Mouse (Mus musculus): ENCODE results near the gene Tuba8.

Tuba8 gene

DNA sequence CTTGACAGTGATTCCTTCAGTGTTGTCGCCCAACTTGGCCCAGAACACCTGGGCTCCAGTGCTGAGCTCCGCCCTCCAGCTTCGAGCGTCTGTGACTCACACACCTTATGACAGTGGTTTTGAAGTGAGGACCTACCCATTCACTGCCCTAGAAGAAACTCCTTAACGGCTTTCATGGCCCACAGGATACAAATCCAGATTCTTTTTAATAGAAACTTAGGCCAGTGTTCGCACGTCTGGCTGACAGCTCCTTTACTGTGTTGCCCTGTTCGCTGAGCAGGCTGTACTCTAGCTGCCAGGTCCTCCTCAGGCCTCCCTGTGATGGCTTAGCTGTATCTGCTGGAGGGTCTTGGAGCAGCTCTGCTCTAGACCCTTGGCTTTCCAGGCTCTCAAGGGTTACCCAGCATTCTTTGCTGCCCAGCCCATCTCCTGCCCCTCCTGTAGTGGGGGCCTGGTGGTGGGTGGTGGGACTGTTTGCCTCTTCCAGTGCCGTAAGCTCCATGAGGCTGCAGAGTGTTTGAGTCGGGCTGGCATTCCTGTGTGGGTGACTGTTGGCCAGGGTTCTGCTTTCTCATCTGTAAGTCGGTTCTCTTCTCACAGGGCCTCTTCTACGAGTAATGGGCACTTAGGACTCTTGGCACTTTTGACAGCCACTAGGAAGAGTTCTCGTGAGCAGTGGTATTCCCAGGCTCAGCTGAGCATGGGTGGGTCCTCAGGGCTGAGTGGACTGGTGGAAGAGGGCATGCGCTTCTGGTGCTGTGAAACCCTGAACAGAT lies 15.4 kb upstream of the Tuba8 start:
- DNase-seq (ENCODE audit: low spot score), result no peak

DNA sequence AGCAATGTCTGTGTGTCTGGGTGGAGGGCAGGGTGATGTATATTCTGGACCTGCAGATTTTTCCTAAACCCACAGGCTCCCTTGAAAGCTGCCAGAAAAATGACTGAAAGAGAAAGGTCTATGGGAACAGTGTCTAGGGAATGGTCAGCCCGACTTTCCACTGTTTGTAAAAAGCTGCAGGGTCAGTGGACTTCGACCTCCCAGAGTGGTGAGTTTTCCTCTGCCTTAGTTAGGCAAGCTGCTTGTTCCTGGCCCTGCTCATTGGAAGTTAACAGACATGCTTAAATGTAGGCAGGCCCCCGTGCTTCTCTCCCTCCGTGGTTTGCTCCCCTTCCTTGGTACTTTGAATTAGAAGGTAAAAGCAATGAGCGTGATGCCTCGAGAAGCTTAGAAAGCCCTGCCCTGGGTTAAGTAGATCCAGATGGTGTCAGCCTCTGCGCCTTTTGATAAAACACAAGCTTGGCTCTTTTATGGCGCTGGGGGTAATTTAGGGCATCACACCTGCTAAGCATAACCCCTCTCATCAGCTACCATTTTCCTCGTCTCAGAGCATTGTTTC lies 12.6 kb upstream of the Tuba8 start:
- DNase-seq (ENCODE audit: low spot score), result no peak

DNA sequence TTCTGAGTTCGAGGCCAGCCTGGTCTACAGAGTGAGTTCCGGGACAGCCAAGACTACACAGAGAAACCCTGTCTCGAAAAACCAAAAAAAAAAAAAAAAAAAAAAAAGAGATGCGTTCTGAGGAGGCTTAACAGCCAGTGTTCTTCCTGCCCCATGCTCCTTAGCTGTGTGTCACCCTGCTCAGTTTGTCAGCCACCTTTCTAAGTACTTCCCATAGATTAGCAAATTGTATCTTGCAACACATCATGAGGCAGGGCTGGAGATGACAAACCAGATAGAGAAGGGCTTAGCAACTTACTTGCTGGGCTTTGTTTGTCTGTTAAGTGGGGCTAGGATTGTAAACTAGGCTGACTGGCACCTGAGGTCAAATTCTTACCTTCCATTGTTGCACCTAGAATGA lies 10.0 kb upstream of the Tuba8 start:
- DNase-seq (ENCODE audit: low spot score), result no peak

DNA sequence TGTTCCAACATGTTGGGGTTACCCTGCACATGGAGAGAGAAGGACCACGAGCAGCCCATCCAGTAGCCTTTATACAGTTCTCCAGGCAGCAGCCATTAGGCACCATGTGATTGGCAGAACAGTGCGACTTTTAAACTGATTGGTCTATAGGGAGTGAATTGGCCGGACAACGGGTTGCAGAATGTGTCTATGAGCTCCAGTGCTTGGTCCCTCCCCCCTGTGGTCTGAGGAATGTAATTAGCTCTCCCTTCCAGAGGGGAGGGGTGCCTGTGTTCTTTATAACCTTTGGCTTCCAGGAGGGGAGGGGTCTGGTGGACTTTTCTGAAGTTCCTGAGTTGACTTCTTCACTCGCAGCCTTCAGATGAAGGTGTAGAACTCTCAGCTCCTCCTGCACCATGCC lies 8.5 kb upstream of the Tuba8 start:
- no peak for DNase-seq (ENCODE audit: low spot score)

DNA sequence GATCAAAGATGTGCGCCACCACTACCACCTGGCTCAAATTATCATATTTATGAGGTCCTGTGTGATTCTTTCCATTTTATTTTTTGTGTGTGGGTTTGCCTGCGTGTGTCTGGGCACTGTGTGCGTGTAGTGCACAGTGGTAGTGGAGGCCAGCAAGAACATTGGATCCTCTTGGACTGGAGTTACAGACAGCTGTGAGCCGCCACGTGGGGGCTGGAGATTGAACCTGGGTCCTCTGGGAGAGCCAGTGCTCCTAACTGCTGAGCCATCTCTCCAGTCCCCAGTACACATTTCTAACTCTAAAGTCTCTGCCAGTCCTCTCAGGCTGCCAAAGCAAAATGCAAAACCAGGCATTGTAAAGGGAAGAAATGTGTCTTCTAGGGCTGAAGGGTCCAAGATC lies 4.0 kb upstream of the Tuba8 start:
- DNase-seq (ENCODE audit: low spot score), result no peak

DNA sequence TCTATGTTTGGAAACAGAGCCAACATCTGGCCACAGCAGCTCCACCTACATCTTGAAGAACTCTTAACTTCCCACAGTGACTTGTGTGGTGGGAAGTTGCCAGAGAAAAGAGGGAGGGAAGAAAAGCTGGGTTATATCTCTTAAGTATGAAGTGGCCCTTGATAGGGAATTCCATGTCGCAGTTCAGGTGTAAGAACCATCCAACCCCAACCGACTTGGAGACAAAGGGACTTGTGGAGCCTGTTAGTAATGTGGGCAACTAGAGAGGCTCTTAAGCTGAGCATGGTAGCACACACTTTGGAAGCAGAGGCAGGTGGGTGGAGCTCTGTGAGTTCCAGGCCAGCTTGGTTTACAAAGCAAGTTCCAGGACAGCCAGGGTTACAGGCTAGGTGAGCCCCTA lies 912 bp upstream of the Tuba8 start:
- no peak for DNase-seq (ENCODE audit: low spot score)

DNA sequence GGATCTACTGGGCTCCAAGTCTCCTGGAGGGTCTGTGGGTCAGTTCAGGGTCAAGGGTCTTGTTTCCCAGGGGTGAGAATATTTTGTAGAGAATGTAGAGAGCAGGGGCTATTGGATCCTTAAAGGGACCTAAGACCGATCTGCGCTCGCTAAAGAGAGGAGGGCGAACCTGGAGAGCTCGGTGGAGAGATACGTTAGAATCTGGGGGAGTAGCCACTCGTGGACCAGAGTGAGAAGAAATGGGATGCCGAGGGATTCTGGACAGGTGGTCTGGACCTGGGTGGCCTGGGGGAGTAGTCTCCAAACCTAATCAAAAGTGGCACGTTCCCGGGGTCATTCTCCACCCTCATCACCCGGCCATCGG lies 412 bp downstream of the Tuba8 start:
- no peak for DNase-seq (ENCODE audit: low spot score)

DNA sequence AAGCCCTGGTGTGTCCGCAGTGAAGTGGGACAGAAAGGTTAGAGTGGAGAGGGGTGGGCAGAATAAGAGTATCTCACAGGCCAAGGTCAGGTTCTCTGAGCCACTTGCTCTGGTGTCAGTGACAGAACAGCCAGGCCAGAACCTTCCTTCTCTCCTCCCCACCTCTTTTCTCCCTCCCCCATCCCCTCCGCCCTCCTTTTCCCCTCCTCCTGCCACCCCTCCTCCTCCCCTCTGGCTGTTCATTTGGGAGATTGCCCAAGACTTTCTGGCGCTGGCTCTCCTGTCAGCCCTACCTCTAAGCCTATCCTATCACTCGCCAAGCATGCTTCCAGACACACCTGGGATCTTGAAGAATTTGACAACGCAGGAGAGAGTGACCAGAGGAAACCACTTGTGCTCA lies 1.2 kb downstream of the Tuba8 start:
- DNase-seq (ENCODE audit: low spot score), result peak; percentile 45

DNA sequence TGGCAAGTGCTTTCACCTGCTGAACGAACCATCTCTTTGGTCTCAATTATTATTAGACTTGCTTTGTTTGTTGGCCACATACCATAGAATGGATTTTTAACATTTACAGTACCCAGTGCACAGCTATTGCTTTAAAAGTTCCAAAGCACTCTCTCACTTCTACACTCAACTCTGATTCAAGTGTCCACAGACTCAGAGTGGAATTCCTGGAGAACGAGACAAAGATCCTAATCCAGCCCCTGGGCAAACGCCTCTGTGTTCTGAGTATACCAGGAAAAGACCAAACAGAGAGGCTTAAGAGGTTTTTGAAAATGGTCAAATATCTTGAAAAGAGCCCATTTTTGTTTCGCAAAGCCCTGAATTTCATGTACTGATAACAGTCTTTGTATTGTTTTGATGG lies 2.5 kb downstream of the Tuba8 start:
- no peak for DNase-seq (ENCODE audit: low spot score)

DNA sequence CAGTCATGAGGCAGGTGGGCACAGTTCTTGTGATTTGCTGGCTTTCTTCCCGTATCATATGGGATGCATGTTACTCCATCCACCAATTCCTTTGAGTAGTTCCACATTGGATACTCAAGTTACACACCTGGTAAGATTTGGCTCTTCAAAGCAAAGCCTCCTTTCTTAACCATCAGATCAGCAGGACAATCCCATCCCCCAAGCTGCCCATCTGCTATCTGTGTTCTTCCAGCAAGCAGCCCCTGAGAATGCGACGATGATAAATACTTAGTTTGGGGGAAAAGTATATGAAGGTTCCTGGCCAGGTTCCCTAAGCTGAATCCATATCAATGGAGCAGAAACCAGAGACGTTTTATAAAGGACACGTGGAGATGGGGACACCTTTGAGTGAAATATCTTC lies 3.7 kb downstream of the Tuba8 start:
- no peak for DNase-seq (ENCODE audit: low spot score)

DNA sequence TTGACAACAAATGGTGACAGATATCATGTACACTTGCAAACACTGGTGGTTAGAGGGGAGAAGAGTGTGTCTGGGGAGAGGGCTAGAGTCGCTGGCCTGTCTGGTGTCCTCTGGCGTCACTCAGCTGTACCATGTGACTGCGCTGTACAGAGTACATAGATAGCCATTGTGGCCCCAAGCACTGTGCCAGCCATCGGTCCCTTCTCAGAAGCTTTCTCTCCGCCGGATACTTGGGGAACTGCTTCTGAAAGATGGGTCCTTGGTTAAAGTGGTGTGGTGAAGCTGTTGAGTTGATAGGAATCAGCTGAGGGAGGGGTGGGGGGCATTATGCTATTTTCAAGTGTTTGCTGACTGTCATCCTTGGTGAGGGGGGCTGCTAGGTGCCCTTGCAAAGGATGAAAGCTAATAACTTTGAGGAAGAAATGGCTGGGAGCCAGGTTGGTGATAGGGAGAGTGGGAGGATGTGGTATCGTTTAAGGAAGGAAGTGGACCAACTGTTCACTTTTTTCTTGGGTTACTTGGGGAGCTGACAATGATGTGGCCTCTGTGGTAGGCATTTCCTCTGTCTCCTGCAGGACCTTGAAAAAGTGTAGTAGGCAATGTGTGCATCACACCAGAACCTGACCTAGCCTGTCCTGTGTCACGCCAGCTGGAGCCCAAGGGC lies 4.3 kb downstream of the Tuba8 start:
- DNase-seq (ENCODE audit: low spot score), result no peak

DNA sequence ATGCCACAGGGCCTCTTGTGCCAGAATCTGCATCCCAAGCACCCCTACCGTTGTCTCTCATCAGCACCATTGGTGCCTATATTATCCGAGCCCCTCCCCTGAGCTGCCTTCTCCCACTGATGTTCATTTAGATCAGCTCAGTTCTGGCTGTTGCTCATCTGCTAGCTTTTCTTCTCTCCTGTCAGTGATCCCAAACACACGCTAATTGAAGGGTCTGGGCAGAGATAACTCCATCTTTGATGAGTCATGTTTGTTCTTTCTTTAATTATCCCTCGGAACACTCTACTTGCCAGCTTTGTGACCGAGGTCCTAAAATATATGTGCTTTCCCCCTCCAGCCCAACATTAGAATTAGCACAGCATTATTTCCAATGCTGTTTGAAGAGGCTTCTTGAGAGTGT lies 4.8 kb downstream of the Tuba8 start:
- DNase-seq (ENCODE audit: low spot score), result peak; percentile 58

DNA sequence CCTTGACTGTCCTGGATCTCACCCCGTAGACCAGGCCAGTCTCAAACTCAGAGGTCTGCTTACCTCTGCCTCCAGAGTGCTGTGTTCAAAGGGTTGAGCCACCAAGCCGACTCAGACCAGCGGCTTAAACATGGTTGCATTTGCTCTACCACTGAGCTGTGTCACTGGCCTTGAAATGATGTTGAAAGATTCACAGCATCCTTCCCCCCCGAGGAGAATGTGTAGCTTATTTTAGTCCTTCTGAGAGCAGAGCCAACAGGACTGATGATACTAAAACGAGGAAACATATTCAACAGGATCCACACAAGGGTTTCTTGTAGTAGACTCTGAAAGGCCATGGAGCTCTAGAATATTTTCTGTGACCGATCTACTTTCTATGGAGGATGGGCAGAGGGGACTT lies 5.4 kb downstream of the Tuba8 start:
- no peak for DNase-seq (ENCODE audit: low spot score)

DNA sequence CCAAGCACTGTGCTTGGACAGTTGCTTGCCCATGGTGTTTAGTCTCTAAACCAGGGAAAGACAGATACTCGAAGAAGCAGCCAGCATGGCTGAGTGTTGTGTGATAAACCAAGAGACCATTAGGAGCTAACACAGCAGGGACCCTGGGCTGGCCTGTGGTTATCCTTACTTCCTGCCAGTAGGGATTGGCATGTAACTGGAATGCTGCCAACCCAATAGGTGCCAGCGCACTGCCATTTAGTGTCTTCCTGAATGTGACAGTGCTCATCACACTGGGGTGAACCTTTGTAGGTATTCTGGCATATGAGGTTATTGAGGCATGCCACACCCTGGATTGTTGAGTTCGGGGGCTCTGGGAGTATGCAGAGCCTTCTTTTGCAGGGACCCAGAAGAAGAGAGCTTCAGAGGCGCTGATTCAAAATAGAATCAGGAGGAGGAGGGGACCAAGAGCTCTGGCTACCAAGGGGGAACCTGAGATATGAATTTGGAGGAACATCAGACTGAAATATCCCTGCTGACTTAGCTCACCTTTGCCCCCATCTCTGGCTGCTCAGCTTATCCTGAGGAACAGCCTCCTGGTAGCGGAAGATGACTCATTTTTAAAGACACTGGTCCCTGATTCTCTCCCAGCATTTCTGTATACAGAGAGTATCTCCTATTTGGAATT lies 6.2 kb downstream of the Tuba8 start:
- DNase-seq (ENCODE audit: low spot score), result peak; percentile 42

DNA sequence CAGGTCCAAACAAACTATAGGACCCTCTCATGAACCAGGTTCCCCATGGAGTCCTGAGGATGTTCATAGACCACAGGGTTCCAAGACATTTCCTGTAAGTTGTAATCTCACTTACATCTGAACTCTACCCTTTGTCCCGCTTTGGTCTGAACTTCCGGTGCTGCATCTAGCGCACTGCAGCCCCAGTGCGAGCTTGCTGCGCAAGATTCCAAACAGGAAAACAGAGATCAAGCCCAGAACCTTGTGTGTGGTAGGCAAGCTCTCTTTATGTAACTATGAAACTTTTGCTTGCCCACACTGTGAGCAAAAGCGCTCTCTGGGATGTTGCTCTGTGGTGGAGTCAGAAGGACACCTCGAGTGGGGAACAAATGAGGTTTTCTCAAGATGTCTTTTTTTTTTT lies 7.5 kb downstream of the Tuba8 start:
- no peak for DNase-seq (ENCODE audit: low spot score)

DNA sequence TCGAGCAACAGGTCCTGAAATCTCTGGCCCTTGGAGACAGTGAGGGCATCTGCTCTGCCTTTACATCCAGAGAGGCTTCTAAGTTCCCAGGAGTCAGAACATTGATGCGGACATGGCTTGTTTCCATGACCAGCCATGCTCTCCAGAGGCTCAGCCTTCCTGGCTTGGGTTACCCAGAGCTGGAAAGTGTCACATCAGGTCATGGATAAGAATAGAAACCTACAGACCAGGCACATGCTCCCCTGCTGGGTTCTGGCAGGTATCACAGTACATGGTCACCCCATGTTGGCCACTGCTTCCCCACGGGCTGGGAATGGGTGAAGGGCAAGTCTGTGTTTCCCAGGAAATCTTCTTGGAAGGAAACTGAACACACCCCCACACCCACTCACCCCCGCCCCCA lies 8.9 kb downstream of the Tuba8 start:
- no peak for DNase-seq (ENCODE audit: low spot score)

DNA sequence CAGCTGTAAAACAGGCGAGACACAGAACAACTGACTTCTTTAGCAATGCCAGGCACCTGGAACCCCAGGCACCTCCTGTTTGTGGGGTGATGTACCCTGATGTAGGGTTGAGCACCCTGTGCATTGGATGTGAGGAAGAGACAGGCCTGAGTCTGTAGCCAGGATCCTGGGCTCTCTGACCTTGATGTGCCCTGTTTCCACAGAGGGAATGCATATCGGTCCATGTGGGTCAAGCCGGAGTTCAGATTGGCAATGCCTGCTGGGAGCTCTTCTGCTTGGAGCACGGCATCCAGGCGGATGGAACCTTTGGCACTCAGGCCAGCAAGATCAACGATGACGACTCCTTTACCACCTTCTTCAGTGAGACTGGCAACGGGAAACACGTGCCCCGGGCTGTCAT lies 9.7 kb downstream of the Tuba8 start:
- no peak for DNase-seq (ENCODE audit: low spot score)

DNA sequence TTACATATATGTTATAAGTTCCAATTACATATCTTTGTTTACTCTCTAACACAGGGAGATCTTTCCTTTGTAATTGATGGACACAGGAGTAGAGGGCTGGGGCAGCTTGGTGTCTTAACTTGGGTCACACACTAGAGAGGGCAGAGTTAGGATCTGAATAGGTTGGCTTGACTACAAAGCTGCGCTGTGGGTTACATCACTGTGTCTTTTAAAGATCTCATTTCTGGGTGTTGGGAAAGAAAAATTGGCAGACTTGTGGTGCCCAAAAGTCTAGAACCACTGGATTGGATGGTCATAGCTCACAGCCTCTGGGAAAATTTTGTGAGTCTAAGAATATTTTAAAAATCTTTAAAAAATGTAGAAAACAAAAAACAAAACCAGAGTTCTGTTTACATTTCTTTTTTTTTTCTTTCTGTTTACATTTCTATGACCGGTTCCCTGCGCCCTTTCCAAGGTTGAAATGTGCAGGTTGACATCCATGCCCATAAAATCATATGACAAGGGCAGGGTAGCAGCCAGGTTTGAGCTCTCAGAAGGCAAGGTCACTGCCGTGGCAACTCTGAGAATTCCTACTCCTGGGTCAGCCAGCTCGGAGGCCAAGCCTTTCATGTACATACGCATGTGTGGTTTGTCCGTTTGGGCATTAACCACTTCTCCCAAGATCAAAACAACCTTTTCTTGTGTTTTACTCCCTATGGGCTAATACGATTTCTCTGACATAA lies 11.5 kb downstream of the Tuba8 start:
- no peak for DNase-seq (ENCODE audit: low spot score)

DNA sequence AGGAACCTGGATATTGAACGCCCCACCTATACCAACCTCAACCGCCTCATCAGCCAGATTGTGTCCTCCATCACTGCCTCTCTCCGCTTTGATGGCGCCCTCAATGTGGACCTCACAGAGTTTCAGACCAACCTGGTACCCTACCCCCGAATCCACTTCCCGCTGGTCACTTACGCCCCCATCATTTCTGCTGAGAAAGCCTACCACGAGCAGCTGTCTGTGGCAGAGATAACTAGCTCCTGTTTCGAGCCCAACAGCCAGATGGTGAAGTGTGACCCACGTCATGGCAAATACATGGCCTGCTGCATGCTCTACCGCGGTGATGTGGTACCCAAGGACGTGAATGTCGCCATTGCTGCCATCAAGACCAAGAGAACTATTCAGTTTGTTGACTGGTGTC lies 12.5 kb downstream of the Tuba8 start:
- DNase-seq (ENCODE audit: low spot score), result no peak

DNA sequence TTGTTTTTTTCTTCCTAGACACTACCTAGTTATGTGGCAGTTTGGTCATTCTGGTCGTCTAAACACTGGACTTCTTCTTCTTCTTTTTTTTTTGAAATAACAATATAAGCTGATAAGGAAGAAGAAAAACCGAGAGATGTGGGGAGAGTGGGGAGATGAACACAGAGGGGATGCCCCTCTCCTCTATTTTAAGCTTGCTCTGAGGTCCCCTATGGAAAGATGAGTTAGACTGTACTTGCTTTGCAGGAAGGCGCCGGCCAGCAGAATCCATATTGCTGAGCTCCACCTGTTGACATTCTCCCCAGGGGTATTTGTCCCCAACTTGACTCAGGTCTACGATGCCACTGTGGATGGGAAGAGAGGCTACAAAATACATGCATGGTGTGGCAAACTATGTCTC lies 13.6 kb downstream of the Tuba8 start:
- DNase-seq (ENCODE audit: low spot score), result no peak

DNA sequence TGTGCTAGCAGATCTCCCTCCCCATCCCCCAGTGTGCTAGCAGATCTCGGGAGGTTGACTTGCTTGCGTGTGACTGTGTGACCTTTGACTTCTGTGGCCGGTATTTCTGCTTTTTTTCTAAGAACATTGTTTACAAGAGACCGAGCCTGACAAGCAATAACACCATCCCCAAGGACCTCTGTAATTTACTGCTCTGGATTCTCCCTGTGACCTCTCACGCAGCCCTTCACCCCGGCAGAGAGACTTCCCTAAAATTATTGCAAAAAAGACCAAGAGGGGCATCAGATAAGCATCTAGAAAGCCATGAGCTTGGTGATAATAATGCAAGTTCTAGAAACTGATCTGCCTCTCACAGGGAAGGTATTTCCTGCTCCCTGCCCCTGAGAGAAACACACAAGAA lies 14.5 kb downstream of the Tuba8 start:
- DNase-seq (ENCODE audit: low spot score), result no peak

DNA sequence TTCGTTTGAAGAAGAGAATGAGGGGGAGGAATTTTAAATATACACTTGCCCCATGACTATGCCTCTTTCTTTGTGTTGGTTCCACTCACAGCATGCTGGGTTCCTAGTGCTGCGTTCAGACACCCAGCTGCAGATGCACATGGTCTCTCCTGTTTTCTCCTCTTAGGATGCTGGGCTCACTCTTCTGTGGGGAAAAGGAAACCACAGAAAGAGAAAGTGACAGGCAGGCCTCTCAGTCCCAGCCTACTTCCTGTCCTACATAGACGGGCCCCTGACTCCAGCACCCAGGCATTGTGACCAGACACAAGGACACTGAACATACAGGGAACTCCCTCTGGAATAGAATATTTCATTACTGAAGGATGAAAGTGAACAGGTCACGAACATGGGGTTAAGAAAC lies 15.5 kb downstream of the Tuba8 start:
- no peak for DNase-seq (ENCODE audit: low spot score)

DNA sequence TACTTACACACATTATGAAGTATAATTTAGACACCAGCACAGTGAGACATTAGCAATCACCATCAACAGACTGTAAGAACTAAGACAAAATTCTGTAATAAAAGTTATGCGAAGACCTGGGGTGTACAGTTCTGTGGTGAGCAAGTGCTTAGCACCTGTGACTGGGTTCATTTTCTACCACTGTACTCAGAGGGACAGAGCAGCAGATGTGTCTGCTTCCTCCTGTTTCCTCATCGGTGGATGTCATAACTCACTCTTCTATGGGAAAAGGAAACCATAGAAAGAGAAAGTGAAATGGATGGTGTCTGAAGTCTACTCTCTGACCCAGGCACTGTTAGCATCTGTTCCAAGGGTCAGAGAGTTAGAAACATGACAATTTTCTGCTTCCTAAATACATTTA lies 16.2 kb downstream of the Tuba8 start:
- DNase-seq (ENCODE audit: low spot score), result no peak

Measured in MN1 (cell line).